Mouse (Mus musculus): ENCODE measurements around the gene 4933412E24Rik. TPM values are rescaled to one million over a fixed set of nuclear protein-coding genes. Genes with fewer than 3 reads are reported as not detected.

4933412E24Rik gene
- not detected in 2 replicates for polyA plus RNA-seq (2012; rRNA removed)

DNA sequence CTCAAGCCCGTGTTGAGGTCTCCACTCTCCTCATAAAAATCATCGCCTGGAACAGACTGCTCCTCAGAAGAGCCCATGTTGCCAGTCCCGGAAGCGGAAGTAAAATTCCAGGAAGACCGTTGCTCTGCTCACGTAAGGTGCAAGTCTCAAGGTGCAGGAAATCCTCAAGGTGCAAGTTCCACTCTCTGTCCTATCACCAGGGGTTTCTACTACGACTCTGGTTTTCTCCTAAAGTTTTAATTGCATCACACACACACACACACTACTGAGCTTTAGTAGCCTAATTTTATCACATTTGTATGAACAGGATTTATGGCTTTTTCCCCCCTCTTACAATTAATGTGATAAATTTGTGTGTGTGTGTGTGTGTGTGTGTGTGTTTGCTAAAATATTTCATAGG, at the start of gene 4933412E24Rik:
TSS of gene 4933412E24Rik (minus strand) at position 101 of the 400 bp plus-strand sequence.
- no peak for DNase-seq (ENCODE audit: low read depth)
- TF ChIP-seq CTCF (IDR thresholded peaks at IDR 0.05; ENCODE audit: borderline replicate concordance, extremely low read depth, insufficient read depth, insufficient read length): no peak
- no peak for TF ChIP-seq POLR2A (IDR thresholded peaks at IDR 0.05; ENCODE audit: borderline replicate concordance, extremely low read depth, insufficient read depth, insufficient read length, poor library complexity, severe bottlenecking)

DNA sequence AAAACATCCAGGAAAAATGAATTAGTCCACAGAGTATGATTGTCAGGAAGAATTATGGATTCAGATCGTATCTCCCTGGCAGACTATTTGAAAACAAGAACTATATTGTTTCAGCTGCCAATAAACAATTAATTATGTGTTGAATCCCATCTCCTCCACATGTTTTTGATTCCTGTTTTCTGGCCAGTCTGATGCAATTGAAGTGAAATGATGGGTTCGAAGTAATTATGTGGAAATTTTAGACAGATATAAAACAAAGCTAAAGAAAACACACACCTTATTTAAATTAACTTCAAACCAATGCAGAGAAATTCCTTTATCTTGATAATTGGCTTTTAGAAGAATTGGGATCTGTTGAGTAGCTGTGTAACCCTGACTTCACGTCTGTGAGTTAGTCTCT, 14.3 kb upstream of the 4933412E24Rik start:
- TF ChIP-seq POLR2A (IDR thresholded peaks at IDR 0.05; ENCODE audit: borderline replicate concordance, extremely low read depth, insufficient read depth, insufficient read length, poor library complexity, severe bottlenecking): no peak
- TF ChIP-seq CTCF (IDR thresholded peaks at IDR 0.05; ENCODE audit: borderline replicate concordance, extremely low read depth, insufficient read depth, insufficient read length): no peak
- no peak for DNase-seq (ENCODE audit: low read depth)

DNA sequence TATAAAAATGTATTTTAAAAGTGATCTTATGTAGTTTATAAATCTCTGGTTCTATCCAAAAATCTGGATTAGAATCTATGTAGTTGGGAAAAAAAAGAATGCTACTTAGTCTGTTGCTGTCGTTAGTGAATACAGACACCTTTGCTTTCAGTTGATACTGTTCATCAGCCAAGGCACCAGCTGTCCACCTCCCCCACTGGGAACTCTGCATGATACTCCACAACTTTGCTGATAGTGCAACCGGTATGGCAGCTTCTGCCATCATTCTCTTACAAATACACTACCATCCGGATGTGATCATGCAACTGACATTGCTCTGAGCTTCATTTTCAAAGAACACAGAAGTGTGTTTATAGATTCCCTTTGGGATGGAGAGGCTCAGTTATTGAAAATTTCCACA, 4.8 kb upstream of the 4933412E24Rik start:
- TF ChIP-seq POLR2A (IDR thresholded peaks at IDR 0.05; ENCODE audit: borderline replicate concordance, extremely low read depth, insufficient read depth, insufficient read length, poor library complexity, severe bottlenecking): no peak
- TF ChIP-seq CTCF (IDR thresholded peaks at IDR 0.05; ENCODE audit: borderline replicate concordance, extremely low read depth, insufficient read depth, insufficient read length): no peak
- peak; percentile 10 for DNase-seq (ENCODE audit: low read depth)

DNA sequence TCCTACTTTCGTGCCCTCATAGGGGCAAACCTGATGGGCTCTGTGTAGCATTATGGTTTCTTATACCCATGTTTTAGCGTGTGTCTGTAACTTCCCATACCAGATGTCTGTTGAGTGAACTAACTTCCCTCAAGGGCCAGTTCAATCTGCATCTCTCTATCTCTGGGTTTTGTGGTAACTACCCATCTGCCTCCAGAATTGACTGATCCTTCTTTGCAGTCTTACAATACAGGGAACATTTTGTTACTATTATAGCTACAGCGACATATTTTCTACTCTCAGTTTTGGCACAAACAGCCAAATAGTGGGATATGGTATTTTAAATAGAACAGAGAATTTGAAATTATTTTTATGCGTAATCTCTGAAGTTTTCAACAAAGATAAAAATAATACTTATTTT, 6.2 kb downstream of the 4933412E24Rik start:
- no peak for DNase-seq (ENCODE audit: low read depth)
- TF ChIP-seq CTCF (IDR thresholded peaks at IDR 0.05; ENCODE audit: borderline replicate concordance, extremely low read depth, insufficient read depth, insufficient read length): no peak
- no peak for TF ChIP-seq POLR2A (IDR thresholded peaks at IDR 0.05; ENCODE audit: borderline replicate concordance, extremely low read depth, insufficient read depth, insufficient read length, poor library complexity, severe bottlenecking)

DNA sequence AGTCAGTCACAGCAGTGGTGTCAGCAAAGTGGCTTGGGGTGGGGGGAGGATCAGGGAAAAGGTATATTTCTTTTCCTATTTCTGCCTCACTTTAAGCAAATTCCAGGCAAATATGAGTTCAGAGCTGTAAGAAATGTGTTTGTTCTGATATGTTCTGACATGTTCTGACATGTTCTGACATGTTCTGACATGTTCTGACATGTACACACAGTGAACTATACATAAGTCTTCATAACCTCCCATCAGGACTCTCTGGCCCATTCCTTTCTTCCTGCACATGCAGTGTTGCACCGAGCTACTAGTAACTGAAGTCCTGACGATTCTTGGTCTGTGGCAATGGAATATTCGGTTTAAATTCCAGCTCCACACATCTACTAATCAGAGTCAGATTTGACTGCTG, 6.8 kb downstream of the 4933412E24Rik start:
- no peak for DNase-seq (ENCODE audit: low read depth)
- no peak for TF ChIP-seq CTCF (IDR thresholded peaks at IDR 0.05; ENCODE audit: borderline replicate concordance, extremely low read depth, insufficient read depth, insufficient read length)
- TF ChIP-seq POLR2A (IDR thresholded peaks at IDR 0.05; ENCODE audit: borderline replicate concordance, extremely low read depth, insufficient read depth, insufficient read length, poor library complexity, severe bottlenecking): no peak

DNA sequence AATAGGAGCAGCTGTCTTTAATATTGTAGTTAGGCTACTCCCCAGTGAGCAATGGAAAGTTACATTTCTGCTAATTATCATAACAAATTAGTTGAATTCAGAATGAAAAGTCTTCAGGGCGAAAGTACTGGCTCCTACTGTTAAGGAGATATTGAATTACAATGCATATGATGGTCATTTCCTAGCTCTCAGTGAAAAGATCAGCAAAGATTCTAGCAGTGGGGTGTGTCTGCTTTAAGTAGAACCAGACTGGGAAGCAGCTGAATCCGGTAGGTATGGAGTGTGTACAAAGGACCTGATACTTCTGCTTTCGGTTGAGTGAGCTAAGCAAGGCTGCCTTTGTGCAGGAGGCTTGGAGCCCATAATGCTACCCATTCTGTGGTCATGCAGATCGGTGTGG, 32.6 kb downstream of the 4933412E24Rik start:
- peak; percentile 9 for DNase-seq (ENCODE audit: low read depth)
- TF ChIP-seq POLR2A (IDR thresholded peaks at IDR 0.05; ENCODE audit: borderline replicate concordance, extremely low read depth, insufficient read depth, insufficient read length, poor library complexity, severe bottlenecking) (no peak), CTCF (IDR thresholded peaks at IDR 0.05; ENCODE audit: borderline replicate concordance, extremely low read depth, insufficient read depth, insufficient read length) (no peak)

DNA sequence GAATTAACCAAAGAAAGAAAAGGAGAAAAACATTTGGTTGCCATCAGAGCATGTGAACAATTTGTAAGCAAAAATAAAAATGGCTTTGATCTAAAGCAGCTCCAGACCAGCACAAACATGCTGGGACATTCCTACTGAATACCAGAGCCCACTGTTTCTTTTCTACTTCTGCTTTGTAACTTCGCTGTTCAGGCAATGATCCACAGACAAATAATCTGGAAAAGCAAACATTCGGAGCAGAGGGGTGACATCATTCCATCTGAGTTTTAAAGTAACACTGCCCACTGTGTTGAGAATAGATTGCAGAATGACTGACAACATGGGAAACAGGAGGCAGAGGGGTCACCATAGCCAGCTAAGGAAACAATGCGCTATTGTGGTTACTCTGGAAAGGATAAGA, 41.1 kb downstream of the 4933412E24Rik start:
- peak; percentile 56 for DNase-seq (ENCODE audit: low read depth)
- TF ChIP-seq POLR2A (IDR thresholded peaks at IDR 0.05; ENCODE audit: borderline replicate concordance, extremely low read depth, insufficient read depth, insufficient read length, poor library complexity, severe bottlenecking) (no peak), CTCF (IDR thresholded peaks at IDR 0.05; ENCODE audit: borderline replicate concordance, extremely low read depth, insufficient read depth, insufficient read length) (no peak)

DNA sequence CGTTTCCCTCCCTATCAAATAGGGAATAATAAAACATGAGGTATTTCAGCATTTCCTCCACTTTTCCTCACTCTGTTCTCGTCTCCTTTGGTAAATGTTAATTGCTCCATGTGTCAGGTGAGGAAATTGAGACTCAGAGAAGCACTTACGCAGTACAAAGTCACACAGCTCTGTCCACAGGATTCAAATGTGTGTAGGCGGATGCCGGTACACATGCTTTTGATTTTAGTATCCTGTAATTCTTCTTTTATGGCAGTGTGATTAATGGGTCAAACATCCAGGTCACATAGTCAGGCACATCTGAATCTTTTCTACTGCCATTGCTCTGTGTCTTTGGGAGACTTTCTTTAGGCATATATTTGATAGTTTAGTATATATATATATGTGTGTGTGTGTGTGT, 41.8 kb downstream of the 4933412E24Rik start:
- no peak for TF ChIP-seq CTCF (IDR thresholded peaks at IDR 0.05; ENCODE audit: borderline replicate concordance, extremely low read depth, insufficient read depth, insufficient read length)
- TF ChIP-seq POLR2A (IDR thresholded peaks at IDR 0.05; ENCODE audit: borderline replicate concordance, extremely low read depth, insufficient read depth, insufficient read length, poor library complexity, severe bottlenecking): no peak
- DNase-seq (ENCODE audit: low read depth): peak; percentile 19

DNA sequence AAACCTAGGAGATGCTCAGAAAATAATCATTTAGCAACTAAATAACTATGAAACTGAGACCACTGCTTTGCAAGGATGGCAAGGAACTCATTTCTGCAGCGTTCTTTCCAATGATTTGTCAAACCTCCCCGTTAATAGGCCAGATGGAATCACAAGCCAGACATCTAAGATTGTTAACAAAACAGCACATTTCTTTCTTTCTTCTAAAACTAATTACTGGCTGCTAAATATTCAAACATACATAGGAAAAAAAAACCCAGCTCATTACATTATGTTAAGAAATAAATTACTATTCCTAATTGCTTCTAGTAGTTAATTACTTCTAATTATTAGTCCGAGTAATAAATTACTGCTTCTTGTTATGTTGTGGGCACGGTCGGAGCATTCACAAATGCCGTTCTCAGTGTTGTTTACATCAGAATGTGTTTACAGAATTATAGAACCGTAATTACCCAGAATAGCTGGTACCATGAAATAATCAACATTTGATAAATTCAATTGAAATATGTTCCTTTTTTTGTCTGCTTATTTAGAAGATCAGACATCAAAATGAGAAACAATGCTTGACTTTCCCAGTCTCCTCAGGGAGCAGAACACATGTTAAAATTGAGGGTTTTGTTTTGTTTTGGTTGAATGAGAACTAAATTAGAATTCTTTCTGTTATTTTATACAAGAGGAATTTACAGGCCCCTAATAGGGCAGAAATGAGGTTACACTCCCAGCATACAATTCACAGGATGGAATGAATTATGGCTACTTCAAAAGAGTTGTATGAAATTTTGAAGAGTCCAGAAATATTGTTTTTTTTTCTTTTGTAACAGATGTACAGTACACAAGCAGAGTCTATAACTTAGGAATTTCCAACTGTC, 42.5 kb downstream of the 4933412E24Rik start:
- DNase-seq (ENCODE audit: low read depth): peak; percentile 84
- TF ChIP-seq CTCF (IDR thresholded peaks at IDR 0.05; ENCODE audit: borderline replicate concordance, extremely low read depth, insufficient read depth, insufficient read length) (no peak), POLR2A (IDR thresholded peaks at IDR 0.05; ENCODE audit: borderline replicate concordance, extremely low read depth, insufficient read depth, insufficient read length, poor library complexity, severe bottlenecking) (no peak)

Data from brain, embryonic 14.5 days (tissue).